Mouse (Mus musculus): Measurements from ENCODE around the gene Nudc. TPM values are rescaled to one million over a fixed set of nuclear protein-coding genes. Genes with fewer than 3 reads are reported as not detected.
A peak's percentile ranks its signal among the peaks of the same experiment; 100 is the strongest.

The Nudc gene
- polyA plus RNA-seq, 2 experiments, result 88.2 to 124 TPM

GRCm38 (mm10) chr4:133536652-133537051 lies 9.1 kb downstream of the Nudc start:
- no peak overlapping the region for H3K4me2 ChIP-seq (ENCODE audit: low read depth)
- H3K27ac ChIP-seq, result no peak overlapping the region
- DNase-seq (ENCODE audit: low read depth in 3 of 3, low spot score in 3 of 3) (no peak), ATAC-seq (ENCODE audit: insufficient read depth) (no peak)
- no peaks in the 10 kb centered on the region for H3K4me1 ChIP-seq (replicated peaks; ENCODE audit: control insufficient read depth in 2 of 2, insufficient read depth in 2 of 2, low read length in 1 of 2)
- no peaks in the 10 kb centered on the region for H3K27me3 ChIP-seq (ENCODE audit: control insufficient read depth, insufficient read depth, low read length)
- WGBS (ENCODE audit: insufficient replicate concordance), result 79% methylated on average over 5 of the region's 5 CpGs
- H3K9ac ChIP-seq (replicated peaks), result no peak overlapping the region
- no peak overlapping the region for H3K4me3 ChIP-seq (ENCODE audit: insufficient read depth in 1 of 2, low read depth in 2 of 2, low read length in 2 of 2)
- H3K36me3 ChIP-seq (replicated peaks; ENCODE audit: control insufficient read depth, insufficient read depth, low read depth), result peaks cover 38% of the 10 kb centered on the region
- no peaks in the 10 kb centered on the region for H3K9me3 ChIP-seq (ENCODE audit: control insufficient read depth, low read length)
- no peak for TF ChIP-seq CTCF (IDR thresholded peaks at IDR 0.05; ENCODE audit: low read depth)
- no peak for TF ChIP-seq EP300 (IDR thresholded peaks at IDR 0.05; ENCODE audit: low read depth)

- no peak overlapping the region for H3K4me2 ChIP-seq (ENCODE audit: low read depth)
- H3K27ac ChIP-seq, result no peak overlapping the region
- H3K4me1 ChIP-seq (replicated peaks; ENCODE audit: control insufficient read depth in 2 of 2, insufficient read depth in 2 of 2, low read length in 1 of 2), result no peaks in the 10 kb centered on the region
- H3K9ac ChIP-seq (replicated peaks), result no peak overlapping the region
- ATAC-seq (ENCODE audit: insufficient read depth) (no peak), DNase-seq (ENCODE audit: low read depth in 3 of 3, low spot score in 3 of 3) (no peak)
- H3K36me3 ChIP-seq (replicated peaks; ENCODE audit: control insufficient read depth, insufficient read depth, low read depth), result peaks cover 39% of the 10 kb centered on the region
- WGBS (ENCODE audit: insufficient replicate concordance), result 60% methylated on average over 3 of the region's 3 CpGs
- H3K9me3 ChIP-seq (ENCODE audit: control insufficient read depth, low read length), result no peaks in the 10 kb centered on the region
- no peak overlapping the region for H3K4me3 ChIP-seq (ENCODE audit: insufficient read depth in 1 of 2, low read depth in 2 of 2, low read length in 2 of 2)
- H3K27me3 ChIP-seq (ENCODE audit: control insufficient read depth, insufficient read depth, low read length), result no peaks in the 10 kb centered on the region
- no peak for TF ChIP-seq CTCF (IDR thresholded peaks at IDR 0.05; ENCODE audit: low read depth)
- no peak for TF ChIP-seq EP300 (IDR thresholded peaks at IDR 0.05; ENCODE audit: low read depth)
These were observed 9.7 kb downstream of the Nudc start for GRCm38 (mm10) chr4:133536081-133536480.

- DNase-seq (ENCODE audit: low read depth in 3 of 3, low spot score in 3 of 3) (no peak), ATAC-seq (ENCODE audit: insufficient read depth) (no peak)
- Histone ChIP-seq H3K4me1 (replicated peaks; ENCODE audit: control insufficient read depth in 2 of 2, insufficient read depth in 2 of 2, low read length in 1 of 2) (no peaks in the 10 kb centered on the region), H3K36me3 (replicated peaks; ENCODE audit: control insufficient read depth, insufficient read depth, low read depth) (peaks cover 30% of the 10 kb centered on the region), H3K4me2 (ENCODE audit: low read depth) (no peak overlapping the region), H3K27me3 (ENCODE audit: control insufficient read depth, insufficient read depth, low read length) (no peaks in the 10 kb centered on the region), H3K4me3 (ENCODE audit: insufficient read depth in 1 of 2, low read depth in 2 of 2, low read length in 2 of 2) (no peak overlapping the region), H3K9me3 (ENCODE audit: control insufficient read depth, low read length) (no peaks in the 10 kb centered on the region), H3K27ac (no peak overlapping the region), H3K9ac (replicated peaks) (no peak overlapping the region)
- TF ChIP-seq EP300 (IDR thresholded peaks at IDR 0.05; ENCODE audit: low read depth) (no peak), CTCF (IDR thresholded peaks at IDR 0.05; ENCODE audit: low read depth) (0 out of 2 replicates have a peak, but pooled peaks have one; percentile 3)
- WGBS (ENCODE audit: insufficient replicate concordance), result 67% methylated on average over 3 of the region's 3 CpGs
These were observed 13.0 kb downstream of the Nudc start for GRCm38 (mm10) chr4:133532777-133533176.

- Histone ChIP-seq H3K4me2 (ENCODE audit: low read depth) (no peak overlapping the region), H3K9me3 (ENCODE audit: control insufficient read depth, low read length) (no peaks in the 10 kb centered on the region), H3K4me1 (replicated peaks; ENCODE audit: control insufficient read depth in 2 of 2, insufficient read depth in 2 of 2, low read length in 1 of 2) (no peaks in the 10 kb centered on the region), H3K4me3 (ENCODE audit: insufficient read depth in 1 of 2, low read depth in 2 of 2, low read length in 2 of 2) (no peak overlapping the region), H3K27me3 (ENCODE audit: control insufficient read depth, insufficient read depth, low read length) (no peaks in the 10 kb centered on the region), H3K36me3 (replicated peaks; ENCODE audit: control insufficient read depth, insufficient read depth, low read depth) (peaks cover 9% of the 10 kb centered on the region), H3K27ac (no peak overlapping the region), H3K9ac (replicated peaks) (no peak overlapping the region)
- ATAC-seq (ENCODE audit: insufficient read depth) (no peak), DNase-seq (ENCODE audit: low read depth in 3 of 3, low spot score in 3 of 3) (no peak)
- WGBS (ENCODE audit: insufficient replicate concordance), result 62% methylated on average over 16 of the region's 16 CpGs
- TF ChIP-seq EP300 (IDR thresholded peaks at IDR 0.05; ENCODE audit: low read depth) (no peak), CTCF (IDR thresholded peaks at IDR 0.05; ENCODE audit: low read depth) (no peak)
These were observed 18.0 kb downstream of the Nudc start for GRCm38 (mm10) chr4:133527788-133528187.

GRCm38 (mm10) chr4:133521502-133521901 lies 24.3 kb downstream of the Nudc start:
- H3K36me3 ChIP-seq (replicated peaks; ENCODE audit: control insufficient read depth, insufficient read depth, low read depth), result no peaks in the 10 kb centered on the region
- H3K9me3 ChIP-seq (ENCODE audit: control insufficient read depth, low read length), result no peaks in the 10 kb centered on the region
- no peak overlapping the region for H3K9ac ChIP-seq (replicated peaks)
- ATAC-seq (ENCODE audit: insufficient read depth) (no peak), DNase-seq (ENCODE audit: low read depth in 3 of 3, low spot score in 3 of 3) (no peak)
- no peak for TF ChIP-seq CTCF (IDR thresholded peaks at IDR 0.05; ENCODE audit: low read depth)
- TF ChIP-seq EP300 (IDR thresholded peaks at IDR 0.05; ENCODE audit: low read depth), result no peak
- H3K4me1 ChIP-seq (replicated peaks; ENCODE audit: control insufficient read depth in 2 of 2, insufficient read depth in 2 of 2, low read length in 1 of 2), result no peaks in the 10 kb centered on the region
- H3K4me3 ChIP-seq (ENCODE audit: insufficient read depth in 1 of 2, low read depth in 2 of 2, low read length in 2 of 2), result no peak overlapping the region
- H3K27ac ChIP-seq, result no peak overlapping the region
- H3K4me2 ChIP-seq (ENCODE audit: low read depth), result no peak overlapping the region
- WGBS (ENCODE audit: insufficient replicate concordance), result 34% methylated on average over 2 of the region's 2 CpGs
- peaks cover 27% of the 10 kb centered on the region for H3K27me3 ChIP-seq (ENCODE audit: control insufficient read depth, insufficient read depth, low read length)
